Mouse (Mus musculus): ENCODE data around the gene Lyzl4.

DNA sequence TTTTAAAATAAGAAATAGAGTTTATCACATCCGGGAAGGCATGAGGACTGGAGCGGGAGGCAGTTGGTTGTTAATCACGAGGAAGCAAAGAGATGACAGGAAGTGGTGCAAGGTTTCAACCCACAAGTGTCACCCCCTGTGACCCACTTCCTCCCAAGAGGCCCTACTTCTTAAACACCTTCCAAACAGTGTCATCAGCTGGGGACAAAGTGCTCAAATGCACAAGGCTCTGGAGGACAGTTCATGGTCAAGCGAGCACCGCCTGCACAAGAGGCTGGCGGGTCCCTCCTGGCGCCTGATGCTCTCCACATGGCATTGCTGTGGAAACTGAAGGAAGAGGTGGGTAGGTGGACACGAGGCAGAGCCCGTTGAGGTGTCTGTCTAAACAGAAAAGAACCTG, 33.1 kb upstream of the Lyzl4 start:
- TF ChIP-seq CTCF (IDR thresholded peaks at IDR 0.05; ENCODE audit: control insufficient read depth, insufficient read depth, insufficient replicate concordance, low read depth, low read length) (no peak), POLR2A (IDR thresholded peaks at IDR 0.05; ENCODE audit: control insufficient read depth, low read depth, low read length) (no peak)

All from testis, adult 2 months (tissue).